Mouse (Mus musculus) midbrain, embryonic 14.5 days (tissue): ENCODE results near the gene Slc27a5. TPM values are rescaled to one million over a fixed set of nuclear protein-coding genes. Genes with fewer than 3 reads are reported as not detected.

Experiments used
- ATAC-seq: fragments of 200-750 bp; cut with Nextera tagmentation; 2 replicates; pipeline ENCODE4 v1.8.0; 2017; ENCODE audit warnings: moderate number of reproducible peaks, moderate library complexity; ENCODE audit not compliant: low FRiP score, low TSS enrichment
- DNase-seq: peaks from one replicate; pipeline ENCODE4 v3.0.0-alpha.2; 2015
- H3K27ac ChIP-seq: fragments of 300-500 bp; sonication (generic); replicated peaks from 2 replicates; pipeline ENCODE4 v1.5.1; 2014; ENCODE audit warnings: mild to moderate bottlenecking, low read depth, low read length, moderate library complexity
- H3K27me3 ChIP-seq: fragments of 300-500 bp; sonication (generic); 2 replicates; pipeline ENCODE4 v1.6.1; 2014; ENCODE audit warnings: low read length, control low read depth, mixed read lengths; ENCODE audit not compliant: control insufficient read depth, insufficient read depth
- H3K36me3 ChIP-seq: fragments of 300-500 bp; sonication (generic); 2 replicates; pipeline ENCODE4 v1.6.1; 2014; ENCODE audit warnings: low read length, control low read depth; ENCODE audit not compliant: control insufficient read depth, insufficient read depth
- H3K4me1 ChIP-seq: fragments of 300-500 bp; sonication (generic); 2 replicates; pipeline ENCODE4 v1.6.1; 2014; ENCODE audit warnings: mild to moderate bottlenecking, antibody characterized with exemption, low read length, control low read depth; ENCODE audit not compliant: control insufficient read depth, insufficient read depth
- H3K4me2 ChIP-seq: fragments of 300-500 bp; sonication (generic); 2 replicates; pipeline ENCODE4 v1.6.1; 2014; ENCODE audit warnings: mild to moderate bottlenecking, low read length, moderate library complexity
- H3K4me3 ChIP-seq: fragments of 300-500 bp; sonication (generic); replicated peaks from 2 replicates; pipeline ENCODE4 v1.5.1; 2014; ENCODE audit warnings: low read depth, low read length
- H3K9ac ChIP-seq: fragments of 300-500 bp; sonication (generic); replicated peaks from 2 replicates; pipeline ENCODE4 v1.6.1; 2014; ENCODE audit warnings: mild to moderate bottlenecking, low read length, moderate library complexity
- H3K9me3 ChIP-seq: fragments of 300-500 bp; sonication (generic); 2 replicates; pipeline ENCODE4 v1.6.1; 2016; ENCODE audit warnings: low read length, control low read depth, mixed read lengths; ENCODE audit not compliant: control insufficient read depth
- WGBS: fragments of 180-500 bp; shearing (Covaris S2); extraction: QIAGEN DNeasy Blood & Tissue Kit; methylation state at CpG from one replicate; pipeline ENCODE4 v1.1.7; 2014; 5-methylcytosine and 5-hydroxymethylcytosine counted together
- polyA plus RNA-seq: library from polyadenylated mRNA; unstranded; fragments of >200 nt; fragmentation: Nextera tagmentation; extraction: Ambion mirVana; gene quantifications from 2 replicates; pipeline ENCODE4 v1.2.1, GENCODE M21; 2014

The Slc27a5 gene
- polyA plus RNA-seq, 1 experiment from 2014 or later: 0.24 TPM

- Histone ChIP-seq H3K9ac (peak overlapping the region; percentile 51), H3K36me3 (no peaks in the 10 kb centered on the region), H3K4me1 (peaks cover 13% of the 10 kb centered on the region), H3K4me3 (peak overlapping the region; percentile 47), H3K4me2 (peak overlapping the region; percentile 61), H3K27ac (peak overlapping the region; percentile 81), H3K9me3 (no peaks in the 10 kb centered on the region), H3K27me3 (no peaks in the 10 kb centered on the region)
- DNase-seq (peak; percentile 88), ATAC-seq (peak; percentile 78)
- WGBS: 3% methylated on average over 29 of the region's 29 CpGs
These were observed 36.4 kb downstream of the Slc27a5 start for GRCm38 (mm10) chr7:12961511-12962141.

GRCm38 (mm10) chr7:12959718-12960117 lies 38.3 kb downstream of the Slc27a5 start:
- H3K9me3 ChIP-seq: no peaks in the 10 kb centered on the region

GRCm38 (mm10) chr7:12958948-12959347 lies 39.0 kb downstream of the Slc27a5 start:
- no peaks in the 10 kb centered on the region for H3K9me3 ChIP-seq
- no peak overlapping the region for H3K9ac ChIP-seq
- WGBS: 85% methylated on average over 4 of the region's 4 CpGs
- no peak overlapping the region for H3K27ac ChIP-seq
- 0 out of 2 replicates have a peak, but pooled peaks cover 3% of the 10 kb centered on the region for H3K4me1 ChIP-seq
- no peak overlapping the region for H3K4me2 ChIP-seq
- ATAC-seq (no peak), DNase-seq (no peak)
- no peaks in the 10 kb centered on the region for H3K36me3 ChIP-seq
- no peak overlapping the region for H3K4me3 ChIP-seq
- no peaks in the 10 kb centered on the region for H3K27me3 ChIP-seq

More at GRCm38 (mm10) chr7:12959718-12960117, 38.3 kb downstream of the Slc27a5 start:
- H3K9ac ChIP-seq: no peak overlapping the region
- 15% methylated on average over 4 of the region's 4 CpGs for WGBS
- peaks cover 6% of the 10 kb centered on the region; the same call in 1 of the 2 replicates for H3K4me1 ChIP-seq
- no peaks in the 10 kb centered on the region for H3K36me3 ChIP-seq
- no peak overlapping the region for H3K27ac ChIP-seq
- no peak overlapping the region for H3K4me3 ChIP-seq
- DNase-seq (no peak), ATAC-seq (no peak)
- no peak overlapping the region for H3K4me2 ChIP-seq
- H3K27me3 ChIP-seq: no peaks in the 10 kb centered on the region

DNA sequence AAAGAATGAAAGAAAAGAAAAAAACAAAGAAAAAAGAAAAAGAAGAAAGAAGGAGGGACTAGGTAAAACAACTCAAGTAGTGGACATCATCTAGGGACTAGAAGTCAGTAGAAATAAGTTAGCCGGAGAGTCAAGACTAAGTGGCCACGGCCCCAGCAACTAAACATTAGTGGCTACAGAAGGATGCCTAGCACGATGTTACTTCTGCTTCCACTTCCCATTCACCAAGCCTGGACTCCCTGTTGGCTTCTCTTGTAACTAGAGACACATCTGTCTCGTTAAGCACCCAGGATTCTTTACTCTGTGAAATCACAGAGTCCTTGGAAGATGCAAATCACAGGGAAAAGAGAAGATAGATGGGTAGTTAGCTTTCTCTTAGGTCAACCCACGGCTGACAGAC lies 40.5 kb downstream of the Slc27a5 start:
- Histone ChIP-seq H3K27ac (no peak overlapping the region), H3K4me2 (no peak overlapping the region), H3K9ac (no peak overlapping the region), H3K36me3 (no peaks in the 10 kb centered on the region), H3K4me3 (no peak overlapping the region), H3K9me3 (no peaks in the 10 kb centered on the region), H3K4me1 (0 out of 2 replicates have a peak, but pooled peaks cover 3% of the 10 kb centered on the region), H3K27me3 (no peaks in the 10 kb centered on the region)
- 74% methylated on average over 5 of the region's 5 CpGs for WGBS
- no peak for ATAC-seq
- DNase-seq: no peak

DNA sequence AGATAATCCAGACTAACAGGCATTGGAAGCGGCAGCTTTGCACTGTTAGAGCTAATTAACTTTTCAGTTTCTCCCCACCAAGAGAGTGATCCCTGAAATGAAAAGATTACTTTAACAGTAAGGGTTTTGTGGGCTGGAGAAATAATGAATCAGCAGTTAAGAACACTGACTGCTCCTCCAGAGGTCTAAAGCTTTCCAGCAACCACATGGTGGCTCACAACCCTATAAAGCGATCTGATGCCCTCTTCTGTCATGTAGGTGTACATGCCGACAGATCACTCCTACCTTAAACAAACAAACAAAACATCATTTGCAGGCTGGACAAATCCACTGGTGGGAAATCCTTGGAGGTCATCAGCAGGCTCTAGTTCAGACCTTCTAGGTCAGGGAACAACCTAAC lies 43.1 kb downstream of the Slc27a5 start:
- Histone ChIP-seq H3K4me3 (no peak overlapping the region), H3K9ac (no peak overlapping the region), H3K27ac (no peak overlapping the region), H3K4me2 (no peak overlapping the region), H3K4me1 (peaks cover 5% of the 10 kb centered on the region), H3K36me3 (no peaks in the 10 kb centered on the region), H3K27me3 (no peaks in the 10 kb centered on the region), H3K9me3 (no peaks in the 10 kb centered on the region)
- ATAC-seq (no peak), DNase-seq (no peak)
- WGBS: 61% methylated on average over 3 of the region's 3 CpGs

GRCm38 (mm10) chr7:12949872-12950229 lies 48.1 kb downstream of the Slc27a5 start:
- ATAC-seq (no peak; the same call in 1 of the 2 replicates), DNase-seq (no peak)
- Histone ChIP-seq H3K9me3 (no peaks in the 10 kb centered on the region), H3K4me3 (peak overlapping the region; percentile 40), H3K4me1 (peaks cover 11% of the 10 kb centered on the region), H3K9ac (peak overlapping the region; percentile 57), H3K27ac (peak overlapping the region; percentile 85), H3K36me3 (no peaks in the 10 kb centered on the region), H3K4me2 (peak overlapping the region; percentile 75), H3K27me3 (no peaks in the 10 kb centered on the region)
- 14% methylated on average over 16 of the region's 16 CpGs for WGBS

GRCm38 (mm10) chr7:12949032-12949871 lies 48.7 kb downstream of the Slc27a5 start:
- H3K9ac ChIP-seq: peak overlapping the region; percentile 68
- peak overlapping the region; percentile 75 for H3K4me2 ChIP-seq
- WGBS: 8% methylated on average over 35 of the region's 35 CpGs
- DNase-seq (peak; percentile 98), ATAC-seq (peak; percentile 97)
- no peaks in the 10 kb centered on the region for H3K36me3 ChIP-seq
- H3K9me3 ChIP-seq: no peaks in the 10 kb centered on the region
- no peaks in the 10 kb centered on the region for H3K27me3 ChIP-seq
- H3K4me3 ChIP-seq: peak overlapping the region; percentile 40
- peak overlapping the region; percentile 85 for H3K27ac ChIP-seq
- peaks cover 11% of the 10 kb centered on the region for H3K4me1 ChIP-seq

DNA sequence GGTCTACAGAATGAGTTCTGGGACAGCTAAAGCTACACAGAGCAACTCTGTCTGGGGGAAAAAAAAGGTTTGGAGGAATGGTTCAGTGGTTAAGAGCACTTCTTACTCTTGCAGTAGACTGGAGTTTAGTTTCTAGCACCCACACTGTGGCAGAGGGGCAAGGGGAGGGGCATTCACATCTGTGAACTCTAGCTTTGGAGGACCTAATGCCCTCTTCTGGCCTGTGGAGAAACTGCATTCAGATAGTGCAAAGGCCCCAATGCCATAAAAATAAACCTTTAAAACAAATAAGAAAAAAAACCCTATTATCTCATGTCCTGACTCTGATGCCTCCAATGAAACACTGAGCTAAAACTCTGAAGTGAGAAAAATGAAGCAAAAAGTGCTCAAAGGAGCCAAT lies 54.5 kb downstream of the Slc27a5 start:
- Histone ChIP-seq H3K4me3 (no peak overlapping the region), H3K36me3 (no peaks in the 10 kb centered on the region), H3K27me3 (no peaks in the 10 kb centered on the region), H3K4me1 (no peaks in the 10 kb centered on the region), H3K4me2 (no peak overlapping the region), H3K27ac (no peak overlapping the region), H3K9me3 (no peaks in the 10 kb centered on the region), H3K9ac (no peak overlapping the region)
- DNase-seq (no peak), ATAC-seq (no peak)
